Mouse (Mus musculus): ENCODE data around the gene Snrpd2. TPM values are rescaled to one million over a fixed set of nuclear protein-coding genes. Genes with fewer than 3 reads are reported as not detected.

Gene Snrpd2
- polyA plus RNA-seq, 1 experiment from 2014 or later: 122 TPM

DNA sequence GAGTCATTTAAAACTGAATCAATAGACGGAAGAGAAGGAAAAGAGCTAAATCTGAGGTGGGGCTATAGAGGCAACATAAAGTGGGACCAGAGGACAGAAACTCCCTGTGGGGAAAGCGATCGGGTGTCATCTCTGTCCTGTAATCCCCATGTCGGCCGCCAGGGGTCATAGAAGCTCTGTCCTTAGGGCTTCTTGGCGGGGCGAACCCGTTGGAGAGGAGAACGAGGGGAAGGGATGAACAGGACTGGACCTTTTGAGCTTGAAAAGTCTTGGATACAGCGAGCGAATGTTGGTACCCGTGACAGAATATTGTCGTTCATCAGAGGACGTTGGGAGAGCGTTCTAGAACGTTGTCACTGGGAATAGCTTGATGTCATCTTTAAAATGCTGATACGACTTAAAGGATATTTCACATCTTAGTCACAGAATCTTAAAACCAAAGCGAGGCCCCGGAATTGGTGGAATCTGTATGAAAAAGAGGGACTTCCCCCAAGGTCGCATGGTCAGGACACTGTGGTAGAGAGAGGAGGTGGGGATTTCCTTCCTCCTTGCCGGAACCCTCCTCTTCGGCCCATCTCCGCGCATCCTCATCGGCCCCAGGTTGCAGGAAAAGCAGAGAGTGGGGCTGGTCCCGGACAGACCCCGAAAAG, 29.0 kb downstream of the Snrpd2 start:
- 5% methylated on average over 27 of the region's 27 CpGs for WGBS
- H3K4me3 ChIP-seq (replicated peaks): peak overlapping the region; percentile 70
- ATAC-seq (ENCODE audit: low FRiP score): no peak
- no peak overlapping the region; the same call in 1 of the 2 replicates for H3K9ac ChIP-seq (replicated peaks)
- H3K9me3 ChIP-seq (replicated peaks): no peaks in the 10 kb centered on the region
- H3K27ac ChIP-seq (replicated peaks): no peak overlapping the region
- H3K4me1 ChIP-seq: peaks cover 51% of the 10 kb centered on the region
- H3K27me3 ChIP-seq (replicated peaks): peaks cover 33% of the 10 kb centered on the region
- peaks cover 18% of the 10 kb centered on the region; the same call in 1 of the 2 replicates for H3K36me3 ChIP-seq
- H3K4me2 ChIP-seq: peak overlapping the region; percentile 79

DNA sequence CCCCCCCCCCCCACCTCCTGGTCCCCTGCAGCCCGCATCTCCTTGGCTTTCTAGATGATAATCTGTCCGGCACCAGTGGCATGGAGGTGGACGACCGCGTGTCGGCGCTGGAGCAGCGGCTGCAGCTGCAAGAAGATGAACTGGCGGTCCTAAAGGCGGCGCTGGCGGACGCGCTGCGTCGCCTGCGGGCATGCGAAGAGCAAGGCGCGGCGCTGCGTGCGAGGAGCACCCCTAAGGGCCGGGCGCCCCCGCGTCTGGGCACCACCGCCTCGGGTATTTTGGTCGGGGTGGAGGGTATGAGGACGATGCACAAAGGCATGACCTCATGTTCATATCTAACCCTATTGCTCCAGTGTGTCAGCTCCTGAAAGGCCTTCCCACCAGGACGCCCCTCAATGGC, 29.7 kb downstream of the Snrpd2 start:
- H3K36me3 ChIP-seq: peaks cover 18% of the 10 kb centered on the region; the same call in 1 of the 2 replicates
- H3K4me2 ChIP-seq: peak overlapping the region; percentile 79
- H3K27ac ChIP-seq (replicated peaks): no peak overlapping the region
- H3K4me3 ChIP-seq (replicated peaks): peak overlapping the region; percentile 70
- peak overlapping the region; percentile 29; the same call in 1 of the 2 replicates for H3K9ac ChIP-seq (replicated peaks)
- peaks cover 50% of the 10 kb centered on the region for H3K4me1 ChIP-seq
- H3K27me3 ChIP-seq (replicated peaks): peaks cover 33% of the 10 kb centered on the region
- no peaks in the 10 kb centered on the region for H3K9me3 ChIP-seq (replicated peaks)
- no peak for ATAC-seq (ENCODE audit: low FRiP score)
- under 1% methylated on average over 31 of the region's 32 CpGs for WGBS

DNA sequence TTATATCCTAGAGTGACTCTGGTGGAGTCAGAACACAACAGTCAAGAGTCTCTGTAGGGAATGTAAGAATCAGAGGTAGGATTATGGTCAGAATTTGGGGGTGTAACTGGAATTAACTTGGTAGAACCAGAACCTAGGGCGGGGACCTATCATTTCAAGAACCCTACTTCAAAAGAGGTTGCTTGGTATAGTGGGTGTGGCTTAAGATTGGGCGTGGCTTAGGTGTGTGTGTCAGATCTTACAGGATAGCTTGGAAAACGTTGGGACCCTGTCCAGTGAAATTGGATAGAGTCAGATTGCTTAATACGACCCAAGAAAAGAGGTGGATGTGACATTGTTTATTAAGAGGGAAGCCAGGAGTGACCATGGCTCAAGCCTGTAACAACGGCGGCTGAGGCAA, 30.4 kb downstream of the Snrpd2 start:
- 47% methylated on average over 6 of the region's 6 CpGs for WGBS
- peak overlapping the region; percentile 79 for H3K4me2 ChIP-seq
- H3K9ac ChIP-seq (replicated peaks): no peak overlapping the region
- H3K4me3 ChIP-seq (replicated peaks): peak overlapping the region; percentile 70
- H3K9me3 ChIP-seq (replicated peaks): no peaks in the 10 kb centered on the region
- peaks cover 33% of the 10 kb centered on the region for H3K27me3 ChIP-seq (replicated peaks)
- H3K27ac ChIP-seq (replicated peaks): no peak overlapping the region
- peaks cover 57% of the 10 kb centered on the region for H3K4me1 ChIP-seq
- no peak for ATAC-seq (ENCODE audit: low FRiP score)
- H3K36me3 ChIP-seq: peaks cover 18% of the 10 kb centered on the region; the same call in 1 of the 2 replicates

DNA sequence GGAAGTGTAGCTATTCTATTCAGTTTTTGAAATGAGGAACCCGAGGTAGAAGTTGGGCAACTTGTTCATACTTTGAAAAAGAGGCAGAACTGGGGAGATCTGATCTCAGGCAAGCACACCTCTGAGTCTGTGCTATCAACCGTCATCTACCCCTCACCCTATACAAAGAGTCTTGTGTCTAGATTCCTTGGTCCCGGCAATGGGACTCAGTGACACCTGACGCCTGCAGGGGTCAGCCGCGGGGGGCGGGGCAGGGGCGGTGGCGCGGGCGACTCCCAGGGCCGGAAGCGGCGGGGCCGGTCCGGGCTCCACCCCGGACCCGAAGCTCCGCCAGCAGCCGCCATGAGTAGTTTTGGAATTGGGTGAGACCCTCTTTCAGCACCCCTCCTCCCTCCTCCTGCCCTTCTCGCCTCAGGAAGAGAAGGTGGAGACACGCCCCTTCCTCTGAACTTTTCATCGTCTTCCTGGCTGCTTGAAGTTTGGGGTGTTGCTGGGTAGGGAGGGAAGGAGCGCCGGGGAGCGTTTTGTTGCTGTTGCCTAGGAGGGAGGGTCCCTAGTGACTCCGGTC, 31.4 kb downstream of the Snrpd2 start:
- 4% methylated on average over 27 of the region's 27 CpGs for WGBS
- Histone ChIP-seq H3K27ac (replicated peaks) (no peak overlapping the region), H3K9me3 (replicated peaks) (no peaks in the 10 kb centered on the region), H3K4me1 (peaks cover 62% of the 10 kb centered on the region), H3K4me3 (replicated peaks) (peak overlapping the region; percentile 37), H3K9ac (replicated peaks) (0 out of 2 replicates have a peak overlapping the region, but pooled peaks have one; percentile 28), H3K4me2 (peak overlapping the region; percentile 52), H3K36me3 (peaks cover 21% of the 10 kb centered on the region), H3K27me3 (replicated peaks) (peaks cover 33% of the 10 kb centered on the region)
- no peak for ATAC-seq (ENCODE audit: low FRiP score)

DNA sequence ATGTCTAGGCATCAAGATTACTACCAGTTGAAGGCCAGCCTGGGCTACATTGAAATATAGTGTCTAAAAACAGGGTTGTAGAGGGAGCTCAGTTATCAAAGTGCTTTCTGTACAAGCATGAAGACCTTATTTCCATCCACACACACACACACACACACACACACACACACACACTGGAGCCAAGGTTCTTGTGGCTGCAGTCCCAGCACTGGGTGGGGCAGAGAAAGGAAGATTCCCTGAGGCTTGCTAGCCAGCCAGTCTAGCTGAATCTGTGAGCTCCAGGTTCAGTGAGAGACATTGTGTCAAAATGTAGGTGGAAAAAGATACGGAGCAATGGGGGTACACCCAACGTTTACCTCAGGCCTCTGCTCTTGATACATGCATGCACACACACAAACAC, 34.7 kb downstream of the Snrpd2 start:
- ATAC-seq (ENCODE audit: low FRiP score): no peak
- no peak overlapping the region for H3K4me3 ChIP-seq (replicated peaks)
- no peaks in the 10 kb centered on the region for H3K9me3 ChIP-seq (replicated peaks)
- H3K4me1 ChIP-seq: peaks cover 32% of the 10 kb centered on the region
- peaks cover 47% of the 10 kb centered on the region for H3K36me3 ChIP-seq
- WGBS: 68% methylated on average over 2 of the region's 2 CpGs
- H3K27ac ChIP-seq (replicated peaks): peak overlapping the region; percentile 57; the same call in 1 of the 2 replicates
- H3K27me3 ChIP-seq (replicated peaks): peaks cover 15% of the 10 kb centered on the region
- H3K4me2 ChIP-seq: no peak overlapping the region
- H3K9ac ChIP-seq (replicated peaks): no peak overlapping the region

DNA sequence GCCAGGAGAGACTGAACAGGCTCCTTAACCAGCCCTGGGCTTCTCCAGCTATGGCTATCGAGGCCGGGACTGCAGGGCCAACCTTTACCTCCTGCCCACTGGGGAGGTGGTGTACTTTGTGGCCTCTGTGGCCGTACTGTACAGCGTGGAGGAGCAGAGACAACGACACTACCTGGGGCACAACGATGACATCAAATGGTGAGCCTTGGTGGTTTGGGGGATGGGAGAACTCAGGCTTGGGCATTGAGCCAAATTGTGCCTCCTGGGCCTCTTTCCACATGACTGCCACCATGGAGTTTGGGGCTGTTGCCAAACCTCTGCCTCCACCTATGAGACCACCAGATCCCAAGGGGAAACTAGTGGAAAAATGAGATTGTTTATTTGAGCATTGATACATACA, 35.2 kb downstream of the Snrpd2 start:
- Histone ChIP-seq H3K9ac (replicated peaks) (no peak overlapping the region), H3K4me1 (peaks cover 27% of the 10 kb centered on the region), H3K9me3 (replicated peaks) (no peaks in the 10 kb centered on the region), H3K27me3 (replicated peaks) (peaks cover 10% of the 10 kb centered on the region), H3K27ac (replicated peaks) (peak overlapping the region; percentile 57; the same call in 1 of the 2 replicates), H3K4me2 (no peak overlapping the region), H3K36me3 (peaks cover 45% of the 10 kb centered on the region), H3K4me3 (replicated peaks) (no peak overlapping the region)
- peak; percentile 32; the same call in 1 of the 2 replicates for ATAC-seq (ENCODE audit: low FRiP score)
- WGBS: 45% methylated on average over 6 of the region's 6 CpGs

DNA sequence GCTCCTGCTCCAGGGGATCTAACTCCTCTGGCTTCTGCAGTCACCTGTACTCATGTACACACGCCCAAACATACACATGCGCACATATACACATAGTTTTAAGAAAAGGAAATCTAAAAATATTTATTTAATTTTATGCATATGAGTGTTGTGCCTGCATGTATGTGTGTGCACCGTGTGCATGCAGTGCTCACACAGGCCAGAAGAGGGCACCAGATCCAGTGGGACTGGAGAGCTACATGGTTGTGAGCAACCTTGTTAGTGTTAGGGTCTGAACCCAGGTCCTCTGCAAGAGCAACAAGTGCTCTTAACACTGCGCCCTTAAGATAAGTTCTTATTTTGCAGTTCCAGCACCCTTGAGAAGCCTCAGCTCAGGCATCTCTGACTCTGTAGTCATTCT, 45.2 kb downstream of the Snrpd2 start:
- Histone ChIP-seq H3K27me3 (replicated peaks) (no peaks in the 10 kb centered on the region), H3K4me2 (no peak overlapping the region), H3K4me1 (no peaks in the 10 kb centered on the region), H3K4me3 (replicated peaks) (no peak overlapping the region), H3K9me3 (replicated peaks) (no peaks in the 10 kb centered on the region), H3K36me3 (peaks cover 74% of the 10 kb centered on the region), H3K9ac (replicated peaks) (no peak overlapping the region), H3K27ac (replicated peaks) (no peak overlapping the region)
- no peak for ATAC-seq (ENCODE audit: low FRiP score)
- 96% methylated on average over 4 of the region's 4 CpGs for WGBS

DNA sequence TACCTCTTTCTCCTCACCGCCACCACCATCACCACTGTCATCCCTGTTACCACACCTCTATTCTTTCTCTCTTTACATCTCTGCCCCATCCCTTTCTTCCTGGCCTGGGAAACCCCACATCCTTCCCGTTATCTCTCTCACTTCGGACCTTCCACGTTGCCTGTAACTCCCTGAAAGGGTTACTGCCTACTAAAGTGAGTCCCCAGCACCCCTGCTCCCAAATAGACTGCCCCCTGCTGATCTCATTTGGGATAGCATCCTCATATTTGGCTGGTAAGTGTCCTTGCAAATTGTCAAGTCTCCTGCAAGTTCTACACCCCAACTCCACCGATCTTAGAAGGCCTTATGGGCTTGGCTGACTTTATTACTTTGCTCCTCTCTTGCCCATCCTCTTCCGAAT, 47.2 kb downstream of the Snrpd2 start:
- no peaks in the 10 kb centered on the region for H3K9me3 ChIP-seq (replicated peaks)
- 68% methylated on average over 6 of the region's 6 CpGs for WGBS

DNA sequence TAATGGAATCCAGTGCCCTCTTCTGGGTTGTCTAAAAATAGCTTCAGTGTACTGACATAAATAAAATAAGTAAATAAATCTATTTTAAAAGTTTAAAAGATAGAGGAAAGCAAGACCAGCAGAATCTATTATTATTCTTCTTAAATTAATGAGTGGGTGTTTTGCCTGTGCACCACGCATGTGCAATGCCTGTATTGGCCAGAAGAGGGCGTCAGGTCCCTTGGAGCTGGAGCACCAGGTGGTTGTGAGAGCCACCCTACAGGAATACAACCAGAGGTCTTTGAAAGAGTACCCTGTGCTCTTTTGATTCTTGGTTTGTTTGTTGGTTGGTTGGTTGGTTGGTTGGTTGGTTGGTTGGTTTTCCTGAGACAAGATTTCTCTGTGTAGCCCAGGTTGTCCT, 48.5 kb downstream of the Snrpd2 start:
- no peak overlapping the region for H3K27ac ChIP-seq (replicated peaks)
- H3K4me2 ChIP-seq: no peak overlapping the region
- peaks cover 71% of the 10 kb centered on the region for H3K36me3 ChIP-seq
- 35% methylated on average over 2 of the region's 2 CpGs for WGBS
- no peaks in the 10 kb centered on the region for H3K4me1 ChIP-seq
- no peak for ATAC-seq (ENCODE audit: low FRiP score)
- no peaks in the 10 kb centered on the region for H3K9me3 ChIP-seq (replicated peaks)
- no peaks in the 10 kb centered on the region for H3K27me3 ChIP-seq (replicated peaks)
- no peak overlapping the region for H3K9ac ChIP-seq (replicated peaks)
- H3K4me3 ChIP-seq (replicated peaks): no peak overlapping the region

More for the DNA sequence above, 47.2 kb downstream of the Snrpd2 start:
- Histone ChIP-seq H3K4me3 (replicated peaks) (no peak overlapping the region), H3K4me1 (no peaks in the 10 kb centered on the region), H3K27ac (replicated peaks) (no peak overlapping the region), H3K4me2 (no peak overlapping the region), H3K27me3 (replicated peaks) (no peaks in the 10 kb centered on the region), H3K9ac (replicated peaks) (no peak overlapping the region), H3K36me3 (peaks cover 71% of the 10 kb centered on the region)
- no peak for ATAC-seq (ENCODE audit: low FRiP score)

DNA sequence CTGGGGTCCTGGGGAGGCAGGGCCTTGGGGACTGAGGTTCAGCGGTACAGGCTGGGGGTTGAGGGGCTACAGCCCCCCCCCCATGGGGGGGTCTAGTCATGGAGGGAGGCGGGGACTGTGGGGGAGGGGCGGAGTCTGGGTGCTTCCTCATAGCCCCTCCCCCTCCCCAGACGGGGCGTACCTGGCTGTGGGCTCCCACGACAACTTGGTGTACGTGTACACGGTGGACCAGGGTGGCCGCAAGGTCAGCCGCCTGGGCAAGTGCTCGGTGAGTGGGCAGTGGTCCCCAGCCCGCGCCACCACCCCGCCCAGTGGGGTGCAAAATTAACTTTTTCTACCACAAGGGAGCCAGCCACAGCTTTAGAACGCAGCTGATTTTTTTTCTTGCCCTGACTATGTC, 52.1 kb downstream of the Snrpd2 start:
- Histone ChIP-seq H3K27me3 (replicated peaks) (no peaks in the 10 kb centered on the region), H3K4me2 (no peak overlapping the region), H3K9ac (replicated peaks) (no peak overlapping the region), H3K4me1 (no peaks in the 10 kb centered on the region), H3K36me3 (peaks cover 68% of the 10 kb centered on the region), H3K27ac (replicated peaks) (no peak overlapping the region), H3K4me3 (replicated peaks) (no peak overlapping the region), H3K9me3 (replicated peaks) (no peaks in the 10 kb centered on the region)
- no peak for ATAC-seq (ENCODE audit: low FRiP score)
- 71% methylated on average over 12 of the region's 15 CpGs for WGBS

DNA sequence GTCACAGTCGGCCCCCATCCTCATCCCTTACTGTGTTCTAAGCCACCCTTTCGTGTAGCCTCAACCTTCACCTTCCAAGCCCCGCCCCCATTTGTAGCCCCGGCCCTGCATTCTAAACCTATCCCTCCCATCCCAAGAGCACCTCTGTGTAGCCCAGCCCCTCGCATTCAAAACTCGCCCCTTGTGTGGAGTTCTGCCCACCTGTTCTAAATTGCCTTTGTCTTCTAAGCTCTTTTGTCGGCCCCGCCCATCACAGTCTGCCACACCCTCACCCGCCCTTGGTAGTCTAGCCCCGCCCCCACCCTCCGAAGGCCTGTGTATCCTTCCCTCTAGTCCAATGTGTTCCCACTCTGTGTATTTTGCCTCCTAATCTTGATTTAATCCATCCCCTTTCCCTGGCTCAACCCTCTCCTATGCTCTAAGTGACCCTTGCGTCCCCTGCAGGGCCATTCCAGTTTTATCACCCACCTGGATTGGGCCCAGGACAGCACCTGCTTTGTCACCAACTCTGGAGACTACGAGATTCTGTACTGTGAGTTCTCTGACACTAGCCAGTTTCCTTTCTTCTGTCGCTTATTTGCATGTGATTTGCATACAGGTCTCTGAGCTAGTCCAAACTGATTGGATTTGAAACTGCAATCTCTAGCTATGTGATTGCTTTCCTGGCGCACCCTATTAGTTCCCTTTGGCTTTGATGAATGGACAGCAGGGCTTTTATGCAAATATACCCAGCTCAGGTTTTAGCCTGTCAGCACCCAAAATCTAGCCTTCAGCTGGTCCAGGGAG, 52.7 kb downstream of the Snrpd2 start:
- ATAC-seq (ENCODE audit: low FRiP score): no peak
- Histone ChIP-seq H3K4me1 (no peaks in the 10 kb centered on the region), H3K27me3 (replicated peaks) (no peaks in the 10 kb centered on the region), H3K27ac (replicated peaks) (no peak overlapping the region), H3K4me2 (no peak overlapping the region), H3K4me3 (replicated peaks) (no peak overlapping the region), H3K36me3 (peaks cover 64% of the 10 kb centered on the region), H3K9ac (replicated peaks) (no peak overlapping the region), H3K9me3 (replicated peaks) (no peaks in the 10 kb centered on the region)
- 53% methylated on average over 15 of the region's 15 CpGs for WGBS
